Mouse (Mus musculus) thymus, adult 2 months (tissue): ENCODE measurements at regions not wholly inside any gene's neighbourhood (a gene's known extent, or its start where the extent isn't known, plus 50 kb on each side); places are given as distances from the start of the nearest gene placed in this dataset.

Experiments
- CTCF ChIP-seq: fragments of 200-500 bp; IDR thresholded peaks from 2 replicates; pipeline ENCODE4 v1.5.1; 2012; ENCODE audit warnings: mild to moderate bottlenecking, control low read depth, low read length, moderate library complexity, borderline replicate concordance; ENCODE audit not compliant: control insufficient read depth, poor library complexity, insufficient read depth; ENCODE audit errors: extremely low read depth
- POLR2A ChIP-seq: fragments of 200-500 bp; IDR thresholded peaks from 2 replicates; pipeline ENCODE4 v1.6.1; 2012; ENCODE audit warnings: mild to moderate bottlenecking, low read length, control low read depth, moderate library complexity; ENCODE audit not compliant: control insufficient read depth, poor library complexity, insufficient read depth; ENCODE audit errors: extremely low read depth

GRCm38 (mm10) chr14:120685263-120685662 is 207.0 kb downstream of the Rap2a start:
- TF ChIP-seq POLR2A (no peak), CTCF (no peak)
